Mouse (Mus musculus): ENCODE measurements around the gene Rab39.

GRCm38 (mm10) chr9:53666665-53667019 is 39.4 kb downstream of the Rab39 start:
- TF ChIP-seq CTCF (IDR thresholded peaks at IDR 0.05) (no peak), EP300 (IDR thresholded peaks at IDR 0.05) (no peak)
